Mouse (Mus musculus) intestine, postnatal 0 days (tissue): ENCODE results near the gene Stmn3. TPM values are rescaled to one million over a fixed set of nuclear protein-coding genes. Genes with fewer than 3 reads are reported as not detected.
A peak's percentile ranks its signal among the peaks of the same experiment; 100 is the strongest.

ENCODE experiments used
- ATAC-seq: fragments of 200-750 bp; cut with Nextera tagmentation; 2 replicates; pipeline ENCODE4 v1.8.0; 2017; ENCODE audit warnings: mild to moderate bottlenecking, moderate TSS enrichment, moderate library complexity
- H3K27ac ChIP-seq: fragments of 300-500 bp; sonication (generic); 2 replicates; pipeline ENCODE4 v1.5.1; 2014; ENCODE audit warnings: mild to moderate bottlenecking, low read depth, low read length, moderate library complexity
- H3K27me3 ChIP-seq: fragments of 300-500 bp; sonication (generic); replicated peaks from 2 replicates; pipeline ENCODE4 v1.6.1; 2014; ENCODE audit warnings: low read length, mixed read lengths; ENCODE audit not compliant: control insufficient read depth, insufficient read depth
- H3K36me3 ChIP-seq: fragments of 300-500 bp; sonication (generic); 2 replicates; pipeline ENCODE4 v1.6.1; 2014; ENCODE audit warnings: mild to moderate bottlenecking, moderate library complexity; ENCODE audit not compliant: control insufficient read depth, insufficient read depth
- H3K4me1 ChIP-seq: fragments of 300-500 bp; sonication (generic); replicated peaks from 2 replicates; pipeline ENCODE4 v1.6.1; 2014; ENCODE audit warnings: antibody characterized with exemption, low read length, mixed read lengths; ENCODE audit not compliant: control insufficient read depth, insufficient read depth
- H3K4me2 ChIP-seq: fragments of 300-500 bp; sonication (generic); replicated peaks from 2 replicates; pipeline ENCODE4 v1.6.1; 2014; ENCODE audit warnings: low read depth, mild to moderate bottlenecking, moderate library complexity
- H3K4me3 ChIP-seq: fragments of 300-500 bp; sonication (generic); 2 replicates; pipeline ENCODE4 v1.5.1; 2014; ENCODE audit warnings: low read depth, low read length
- H3K9ac ChIP-seq: fragments of 300-500 bp; sonication (generic); 2 replicates; pipeline ENCODE4 v1.6.1; 2014; ENCODE audit warnings: mild to moderate bottlenecking, low read depth, low read length
- H3K9me3 ChIP-seq: fragments of 300-500 bp; sonication (generic); 2 replicates; pipeline ENCODE4 v1.6.1; 2016; ENCODE audit warnings: mixed run types; ENCODE audit not compliant: control insufficient read depth
- CTCF ChIP-seq: sonication (generic); IDR thresholded peaks from 2 replicates; pipeline ENCODE4 v1.5.1; 2016; ENCODE audit warnings: low read depth, mild to moderate bottlenecking, control low read depth, antibody characterized with exemption, moderate library complexity
- WGBS: fragments of 180-500 bp; shearing (Covaris S2); extraction: QIAGEN DNeasy Blood & Tissue Kit; methylation state at CpG from one replicate; pipeline ENCODE4 v1.1.7; 2014; 5-methylcytosine and 5-hydroxymethylcytosine counted together
- polyA plus RNA-seq: library from polyadenylated mRNA; unstranded; fragments of >200 nt; fragmentation: Nextera tagmentation; extraction: Ambion mirVana; gene quantifications from 2 replicates; pipeline ENCODE4 v1.2.1, GENCODE M21; 2015

The Stmn3 gene
- polyA plus RNA-seq, result 28.9 and 32.3 TPM in 2 replicates

DNA sequence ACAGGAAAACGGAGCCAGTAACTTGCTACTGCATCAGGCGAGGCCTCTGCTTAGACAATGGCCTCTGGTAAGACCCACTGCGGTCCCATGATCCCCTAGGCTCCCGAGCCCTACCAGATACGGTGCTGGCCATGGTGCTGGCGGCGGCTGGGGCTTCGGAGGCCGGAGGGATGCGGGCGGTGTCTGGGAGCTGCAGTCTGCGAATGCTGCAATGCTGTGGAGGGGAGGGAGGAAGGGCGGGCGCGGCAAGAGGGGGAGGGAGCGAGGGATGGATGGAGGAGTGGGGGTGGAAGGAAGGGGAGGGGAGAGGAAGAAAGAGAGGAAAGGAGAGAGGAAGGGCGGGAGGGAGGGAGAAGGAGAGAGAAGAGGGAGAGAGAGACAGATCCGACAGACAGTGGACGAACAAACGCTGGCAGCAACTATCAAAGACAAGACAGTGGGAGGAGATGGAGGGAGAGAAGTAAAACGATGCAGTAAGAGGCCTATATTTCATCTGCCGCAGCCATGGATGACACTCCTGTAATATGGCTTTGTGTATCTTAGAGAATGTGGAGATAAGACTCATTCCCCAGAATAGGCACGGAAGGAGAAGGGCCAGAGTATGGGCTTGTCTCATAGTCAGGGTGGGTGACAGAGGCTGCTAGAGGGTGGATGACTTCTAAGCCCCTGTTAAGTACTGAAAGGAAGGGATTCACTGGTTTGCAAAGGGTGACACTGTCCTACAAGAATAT is at the start of gene Stmn3:
Stmn3 (minus strand) TSS at position 421 of the 731 bp plus-strand sequence.
- Histone ChIP-seq H3K27me3 (peaks cover 29% of the 10 kb centered on the region), H3K4me1 (no peaks in the 10 kb centered on the region), H3K4me2 (peak within 1 kb of the TSS; percentile 35; the same call in 1 of the 2 replicates), H3K27ac (no peak within 1 kb of the TSS), H3K9me3 (no peaks in the 10 kb centered on the region), H3K9ac (no peak within 1 kb of the TSS), H3K4me3 (no peak within 1 kb of the TSS; the same call in 1 of the 2 replicates), H3K36me3 (no peaks in the 10 kb centered on the region)
- WGBS, result 4% methylated on average over 23 of the region's 23 CpGs
- peak; percentile 38 for ATAC-seq
- no peak for TF ChIP-seq CTCF

DNA sequence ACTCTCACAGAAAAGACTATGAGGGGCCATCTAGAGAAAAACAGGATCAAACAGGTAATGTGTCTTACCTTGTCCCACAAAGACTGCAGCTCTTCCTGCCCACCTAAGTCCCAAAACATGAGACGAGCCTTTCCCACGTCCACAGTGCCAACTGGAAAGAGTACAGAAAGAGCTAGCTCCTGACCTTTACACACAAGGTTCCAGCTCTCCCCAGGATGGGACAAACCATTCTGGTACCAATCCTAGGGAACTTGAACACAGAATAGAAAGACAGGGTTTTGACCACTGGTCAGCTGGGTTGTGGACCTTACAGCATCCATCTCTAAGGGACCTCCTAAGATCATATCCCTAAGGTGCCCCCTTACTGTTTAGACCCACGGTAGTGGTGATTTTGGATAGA is 49.6 kb upstream of the Stmn3 start:
- H3K4me2 ChIP-seq, result peak overlapping the region; percentile 95
- no peak overlapping the region for H3K4me3 ChIP-seq
- no peak for ATAC-seq
- H3K27me3 ChIP-seq, result no peaks in the 10 kb centered on the region
- H3K9ac ChIP-seq, result 0 out of 2 replicates have a peak overlapping the region, but pooled peaks have one; percentile 75
- H3K36me3 ChIP-seq, result peaks cover 41% of the 10 kb centered on the region
- H3K27ac ChIP-seq, result no peak overlapping the region
- no peak for TF ChIP-seq CTCF
- 87% methylated on average over 3 of the region's 3 CpGs for WGBS
- H3K9me3 ChIP-seq, result no peaks in the 10 kb centered on the region
- 0 out of 2 replicates have a peak, but pooled peaks cover 3% of the 10 kb centered on the region for H3K4me1 ChIP-seq

DNA sequence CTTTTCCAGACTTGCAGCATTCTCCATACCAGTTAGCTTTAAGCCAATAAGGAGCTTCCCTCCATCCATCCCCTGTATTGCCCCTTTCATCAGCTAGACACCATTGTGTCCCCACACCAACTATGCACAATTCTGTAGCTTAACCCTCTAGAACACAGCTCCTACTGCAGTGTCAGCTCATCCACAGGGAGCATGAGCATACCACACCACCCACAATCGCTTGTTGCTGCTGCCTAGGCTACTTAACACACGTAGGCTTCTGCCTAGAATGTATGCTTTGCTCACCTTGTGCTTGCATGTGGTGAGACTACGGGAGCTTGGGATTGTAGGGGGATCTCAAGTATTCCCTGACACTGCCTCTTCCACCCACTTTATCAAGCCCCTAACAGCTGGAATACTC is 42.5 kb upstream of the Stmn3 start:
- H3K36me3 ChIP-seq, result peaks cover 75% of the 10 kb centered on the region

DNA sequence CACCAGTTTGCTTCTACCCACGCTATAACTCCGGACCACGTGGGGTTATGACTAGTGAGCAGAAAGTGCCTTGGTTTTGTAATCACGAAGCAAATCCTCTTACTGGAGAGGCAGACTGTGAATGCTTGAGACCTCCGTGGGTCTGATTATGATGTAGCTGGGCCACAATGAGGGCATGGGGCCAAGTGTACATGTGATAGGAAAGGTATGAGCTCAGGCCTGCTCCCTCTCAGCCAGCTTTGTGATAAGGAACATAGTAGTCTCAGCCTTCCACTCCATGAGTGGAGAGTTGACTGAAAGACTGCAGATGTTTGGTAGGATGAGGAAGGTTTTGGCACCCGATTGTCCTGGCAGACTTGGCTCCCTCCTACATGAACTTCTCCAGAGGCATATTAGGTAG is 28.5 kb upstream of the Stmn3 start:
- Histone ChIP-seq H3K27me3 (no peaks in the 10 kb centered on the region), H3K4me1 (no peaks in the 10 kb centered on the region), H3K9ac (no peak overlapping the region), H3K4me3 (no peak overlapping the region), H3K9me3 (no peaks in the 10 kb centered on the region), H3K4me2 (no peak overlapping the region), H3K36me3 (peaks cover 44% of the 10 kb centered on the region), H3K27ac (no peak overlapping the region)
- no peak for ATAC-seq
- no peak for TF ChIP-seq CTCF
- WGBS, result 92% methylated on average over 6 of the region's 6 CpGs

More for the DNA sequence above, 42.5 kb upstream of the Stmn3 start:
- Histone ChIP-seq H3K9me3 (no peaks in the 10 kb centered on the region), H3K4me3 (no peak overlapping the region), H3K4me2 (no peak overlapping the region), H3K9ac (no peak overlapping the region), H3K4me1 (no peaks in the 10 kb centered on the region), H3K27ac (no peak overlapping the region), H3K27me3 (no peaks in the 10 kb centered on the region)
- WGBS, result 81% methylated on average over 3 of the region's 3 CpGs
- no peak for ATAC-seq
- no peak for TF ChIP-seq CTCF

DNA sequence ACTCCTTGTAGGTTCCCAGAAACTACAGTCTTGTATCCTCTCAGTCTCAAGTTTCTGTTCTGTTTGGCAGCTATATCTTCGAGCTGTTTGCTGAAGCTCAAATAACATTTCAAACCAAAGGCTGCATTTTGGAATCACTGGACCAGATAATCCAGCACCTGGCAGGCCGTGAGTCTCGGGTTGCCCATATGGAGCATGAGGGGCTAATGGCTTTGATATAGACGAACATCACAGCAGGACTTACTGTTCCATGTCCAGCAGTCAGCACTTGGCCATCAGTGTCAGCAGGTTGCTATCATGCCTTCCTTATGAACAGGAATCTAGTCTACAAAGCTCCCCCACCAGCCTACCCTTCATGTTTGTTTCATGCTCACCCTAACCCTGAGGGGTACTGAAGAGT is 26.1 kb upstream of the Stmn3 start:
- Histone ChIP-seq H3K27me3 (no peaks in the 10 kb centered on the region), H3K36me3 (peaks cover 49% of the 10 kb centered on the region), H3K9ac (no peak overlapping the region), H3K4me3 (no peak overlapping the region), H3K27ac (no peak overlapping the region), H3K4me1 (no peaks in the 10 kb centered on the region), H3K4me2 (no peak overlapping the region), H3K9me3 (no peaks in the 10 kb centered on the region)
- ATAC-seq, result no peak
- TF ChIP-seq CTCF, result no peak
- 92% methylated on average over 4 of the region's 4 CpGs for WGBS

DNA sequence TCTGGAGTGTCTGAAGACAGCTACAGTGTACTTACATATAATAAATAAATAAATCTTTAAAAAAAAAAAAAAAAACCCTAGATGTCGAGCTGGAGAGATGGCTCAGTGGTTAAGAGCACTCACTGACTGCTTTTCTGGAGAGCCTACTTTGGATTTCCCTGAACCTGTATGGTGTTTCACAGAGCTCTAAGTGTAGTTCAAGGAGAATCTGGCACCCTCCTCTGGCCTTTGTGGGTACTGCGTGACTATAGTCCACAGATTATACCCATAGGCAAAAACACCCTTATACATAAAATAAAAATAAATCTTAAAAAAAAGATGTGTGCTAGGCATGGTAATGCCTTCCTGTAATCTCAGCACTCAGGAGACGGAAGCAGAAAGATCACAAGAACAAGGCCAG is 19.7 kb upstream of the Stmn3 start:
- H3K27ac ChIP-seq, result no peak overlapping the region
- 63% methylated on average over 3 of the region's 3 CpGs for WGBS
- H3K9ac ChIP-seq, result no peak overlapping the region
- no peaks in the 10 kb centered on the region for H3K27me3 ChIP-seq
- TF ChIP-seq CTCF, result peak; percentile 80
- no peak for ATAC-seq
- H3K4me1 ChIP-seq, result no peaks in the 10 kb centered on the region
- no peak overlapping the region for H3K4me3 ChIP-seq
- H3K9me3 ChIP-seq, result no peaks in the 10 kb centered on the region
- H3K4me2 ChIP-seq, result no peak overlapping the region
- peaks cover 53% of the 10 kb centered on the region for H3K36me3 ChIP-seq
